Mouse (Mus musculus) heart, postnatal 0 days (tissue): ENCODE results near the gene Esr1. TPM values are rescaled to one million over a fixed set of nuclear protein-coding genes. Genes with fewer than 3 reads are reported as not detected.
"Not testable (repeated sequence)": the region's sequence is repeated elsewhere in the genome, so short reads cannot be mapped to it uniquely, and the experiment has no call there.

Experiments
- ATAC-seq: fragments of 200-750 bp; cut with Nextera tagmentation; 2 replicates; pipeline ENCODE4 v1.8.0; 2017; ENCODE audit warnings: low read depth, moderate number of reproducible peaks, moderate library complexity; ENCODE audit not compliant: insufficient read depth
- DNase-seq: peaks from one replicate; pipeline ENCODE4 v3.0.0-alpha.2; 2016; ENCODE audit warnings: low spot score
- H3K27ac ChIP-seq: fragments of 300-500 bp; sonication (generic); 2 replicates; pipeline ENCODE4 v1.5.1; 2014; ENCODE audit warnings: low read depth, mild to moderate bottlenecking
- H3K27me3 ChIP-seq: fragments of 300-500 bp; sonication (generic); 2 replicates; pipeline ENCODE4 v1.6.1; 2014; ENCODE audit warnings: low read length, mixed read lengths; ENCODE audit not compliant: control insufficient read depth, insufficient read depth
- H3K36me3 ChIP-seq: fragments of 300-500 bp; sonication (generic); replicated peaks from 2 replicates; pipeline ENCODE4 v1.6.1; 2014; ENCODE audit warnings: low read length, mixed read lengths; ENCODE audit not compliant: control insufficient read depth, insufficient read depth
- H3K4me1 ChIP-seq: fragments of 300-500 bp; sonication (generic); 2 replicates; pipeline ENCODE4 v1.6.1; 2014; ENCODE audit warnings: antibody characterized with exemption; ENCODE audit not compliant: control insufficient read depth, insufficient read depth
- H3K4me2 ChIP-seq: fragments of 300-500 bp; sonication (generic); 2 replicates; pipeline ENCODE4 v1.6.1; 2014; ENCODE audit warnings: low read depth, mild to moderate bottlenecking, low read length, moderate library complexity
- H3K4me3 ChIP-seq: fragments of 300-500 bp; sonication (generic); 2 replicates; pipeline ENCODE4 v1.5.1; 2014; ENCODE audit warnings: low read depth, low read length
- H3K9ac ChIP-seq: fragments of 300-500 bp; sonication (generic); replicated peaks from 2 replicates; pipeline ENCODE4 v1.6.1; 2014; ENCODE audit warnings: low read depth, low read length, mixed read lengths
- H3K9me3 ChIP-seq: fragments of 300-500 bp; sonication (generic); replicated peaks from 2 replicates; pipeline ENCODE4 v1.6.1; 2016; ENCODE audit warnings: low read length; ENCODE audit not compliant: control insufficient read depth
- CTCF ChIP-seq: IDR thresholded peaks from 2 replicates; pipeline ENCODE4 v1.5.1; 2016; ENCODE audit warnings: antibody characterized with exemption, control low read depth, low read depth
- EP300 ChIP-seq: IDR thresholded peaks from 2 replicates; pipeline ENCODE4 v1.6.1; 2016; ENCODE audit warnings: antibody characterized with exemption, low read depth
- WGBS: fragments of 180-500 bp; shearing (Covaris S2); extraction: QIAGEN DNeasy Blood & Tissue Kit; methylation state at CpG from one replicate; pipeline ENCODE4 v1.1.7; 2014; 5-methylcytosine and 5-hydroxymethylcytosine counted together
- polyA plus RNA-seq: library from polyadenylated mRNA; unstranded; fragments of >200 nt; fragmentation: Nextera tagmentation; extraction: Ambion mirVana; gene quantifications from 2 replicates; pipeline ENCODE4 v1.2.1, GENCODE M21; 2015
- total RNA-seq: library from RNA; depleted of rRNA; stranded (reverse); fragments of >200 nt; gene quantifications from 2 replicates; pipeline ENCODE4 v1.2.3, GENCODE M21; 2014; ENCODE audit warnings: low replicate concordance

The Esr1 gene
- total and polyA plus RNA-seq, 2 experiments from 2014 or later: 0.14 to 0.50 TPM

- Histone ChIP-seq H3K27ac (no peak overlapping the region), H3K27me3 (no peaks in the 10 kb centered on the region), H3K4me3 (no peak overlapping the region), H3K9ac (no peak overlapping the region), H3K4me1 (no peaks in the 10 kb centered on the region), H3K9me3 (no peaks in the 10 kb centered on the region), H3K36me3 (no peaks in the 10 kb centered on the region), H3K4me2 (no peak overlapping the region)
- no peak for DNase-seq
- no peak for TF ChIP-seq EP300
- no peak for TF ChIP-seq CTCF
- 45% methylated on average over 2 of the region's 2 CpGs for WGBS
- no peak for ATAC-seq
These were observed 120.9 kb downstream of the Esr1 start for GRCm38 (mm10) chr10:4732328-4732727.

- no peak overlapping the region for H3K4me3 ChIP-seq
- H3K27ac ChIP-seq: no peak overlapping the region
- H3K4me1 ChIP-seq: no peaks in the 10 kb centered on the region
- no peaks in the 10 kb centered on the region for H3K9me3 ChIP-seq
- H3K36me3 ChIP-seq: no peaks in the 10 kb centered on the region
- WGBS: 66% methylated on average over 6 of the region's 6 CpGs
- ATAC-seq (no peak), DNase-seq (no peak)
- no peak overlapping the region for H3K4me2 ChIP-seq
- no peak overlapping the region for H3K9ac ChIP-seq
- TF ChIP-seq EP300 (no peak), CTCF (no peak)
- no peaks in the 10 kb centered on the region for H3K27me3 ChIP-seq
These were observed 122.6 kb downstream of the Esr1 start for GRCm38 (mm10) chr10:4733987-4734386.

GRCm38 (mm10) chr10:4734942-4735341 is 123.5 kb downstream of the Esr1 start:
- H3K27ac ChIP-seq: no peak overlapping the region
- TF ChIP-seq EP300: no peak
- TF ChIP-seq CTCF: no peak
- H3K36me3 ChIP-seq: no peaks in the 10 kb centered on the region
- no peaks in the 10 kb centered on the region for H3K27me3 ChIP-seq
- no peak overlapping the region for H3K4me2 ChIP-seq
- DNase-seq (no peak), ATAC-seq (no peak)
- H3K9me3 ChIP-seq: no peaks in the 10 kb centered on the region
- no peak overlapping the region for H3K4me3 ChIP-seq
- WGBS: 82% methylated on average over 2 of the region's 2 CpGs
- H3K9ac ChIP-seq: no peak overlapping the region
- no peaks in the 10 kb centered on the region for H3K4me1 ChIP-seq

GRCm38 (mm10) chr10:4738311-4738710 is 126.9 kb downstream of the Esr1 start:
- Histone ChIP-seq H3K9me3 (no peaks in the 10 kb centered on the region), H3K27ac (no peak overlapping the region), H3K4me3 (no peak overlapping the region), H3K27me3 (no peaks in the 10 kb centered on the region), H3K4me2 (no peak overlapping the region), H3K36me3 (no peaks in the 10 kb centered on the region), H3K9ac (no peak overlapping the region), H3K4me1 (no peaks in the 10 kb centered on the region)
- ATAC-seq (no peak), DNase-seq (no peak)
- no peak for TF ChIP-seq EP300
- no peak for TF ChIP-seq CTCF
- 69% methylated on average over 2 of the region's 2 CpGs for WGBS

GRCm38 (mm10) chr10:4751091-4751490 is 139.7 kb downstream of the Esr1 start:
- not testable (repeated sequence) for DNase-seq
- 88% methylated on average over 1 of the region's 1 CpGs for WGBS

GRCm38 (mm10) chr10:4752977-4753376 is 141.6 kb downstream of the Esr1 start:
- Histone ChIP-seq H3K4me1 (no peaks in the 10 kb centered on the region), H3K36me3 (no peaks in the 10 kb centered on the region), H3K27me3 (no peaks in the 10 kb centered on the region), H3K4me3 (no peak overlapping the region), H3K27ac (no peak overlapping the region), H3K4me2 (no peak overlapping the region), H3K9me3 (no peaks in the 10 kb centered on the region), H3K9ac (no peak overlapping the region)
- TF ChIP-seq EP300: no peak
- no peak for TF ChIP-seq CTCF
- 73% methylated on average over 4 of the region's 4 CpGs for WGBS
- ATAC-seq (no peak), DNase-seq (no peak)

More at GRCm38 (mm10) chr10:4751091-4751490, 139.7 kb downstream of the Esr1 start:
- not testable (repeated sequence) for H3K9me3 ChIP-seq, H3K4me2 ChIP-seq, H3K4me1 ChIP-seq, H3K27ac ChIP-seq, H3K36me3 ChIP-seq, H3K4me3 ChIP-seq, ATAC-seq, H3K27me3 ChIP-seq, H3K9ac ChIP-seq
